Mouse (Mus musculus) myocyte (in vitro differentiated cells): ENCODE data around the gene Pcx.

ENCODE experiments used
- CEBPB ChIP-seq: IDR thresholded peaks from 2 replicates; pipeline ENCODE4 v1.6.1; 2011; ENCODE audit warnings: mild to moderate bottlenecking, moderate library complexity; ENCODE audit not compliant: poor library complexity, insufficient read depth, severe bottlenecking
- E2F4 ChIP-seq: IDR thresholded peaks from one replicate; pipeline ENCODE4 v1.6.1; 2011; ENCODE audit warnings: mild to moderate bottlenecking, control low read depth, moderate library complexity; ENCODE audit not compliant: insufficient read depth
- MAX ChIP-seq: IDR thresholded peaks from one replicate; pipeline ENCODE4 v1.6.1; 2011; ENCODE audit warnings: low read depth, mild to moderate bottlenecking, control low read depth
- MYOD1 ChIP-seq, 3 experiments: IDR thresholded peaks; one replicate each; pipeline ENCODE4 v1.6.1; 2011; ENCODE audit warnings: control low read depth in 2 of 3, low read depth in 2 of 3, mild to moderate bottlenecking in 2 of 3, moderate library complexity in 1 of 3; ENCODE audit not compliant: insufficient read length in 2 of 3, control insufficient read depth in 1 of 3
- MYOG ChIP-seq, 3 experiments: IDR thresholded peaks; one replicate each; pipeline ENCODE4 v1.6.1; 2011; ENCODE audit warnings: control low read depth in 2 of 3, low read depth in 2 of 3, mild to moderate bottlenecking in 2 of 3; ENCODE audit not compliant: insufficient read length in 2 of 3, control insufficient read depth in 1 of 3, insufficient read depth in 1 of 3
- POLR2A ChIP-seq: IDR thresholded peaks from one replicate; pipeline ENCODE4 v1.6.1; 2011; ENCODE audit warnings: low read depth, mild to moderate bottlenecking, control low read depth, moderate library complexity; ENCODE audit not compliant: insufficient read length
- POLR2AphosphoS2 ChIP-seq: IDR thresholded peaks from one replicate; pipeline ENCODE4 v1.6.1; 2011; ENCODE audit warnings: low read depth, control low read depth; ENCODE audit not compliant: insufficient read length
- REST ChIP-seq: IDR thresholded peaks from one replicate; pipeline ENCODE4 v1.6.1; 2011; ENCODE audit warnings: mild to moderate bottlenecking, control low read depth, moderate library complexity; ENCODE audit not compliant: insufficient read depth, insufficient read length
- SRF ChIP-seq: IDR thresholded peaks from one replicate; pipeline ENCODE4 v1.6.1; 2011; ENCODE audit warnings: low read depth; ENCODE audit not compliant: control insufficient read depth, insufficient read length
- TCF12 ChIP-seq: IDR thresholded peaks from one replicate; pipeline ENCODE4 v1.6.1; 2011; ENCODE audit warnings: mild to moderate bottlenecking, control low read depth; ENCODE audit not compliant: poor library complexity, insufficient read depth, severe bottlenecking
- USF1 ChIP-seq: IDR thresholded peaks from one replicate; pipeline ENCODE4 v1.6.1; 2011; ENCODE audit warnings: low read depth, mild to moderate bottlenecking, control low read depth, moderate library complexity

GRCm38 (mm10) chr19:4554248-4554647 is 44.0 kb downstream of the Pcx start:
- no peak for TF ChIP-seq TCF12
- no peak for TF ChIP-seq MYOG (IDR thresholded peaks at IDR 0.05; ENCODE audit: control insufficient read depth in 1 of 3, insufficient read depth in 1 of 3, insufficient read length in 2 of 3, low read depth in 2 of 3)
- TF ChIP-seq POLR2A = no peak
- TF ChIP-seq POLR2AphosphoS2 = no peak
- no peak for TF ChIP-seq REST
- no peak for TF ChIP-seq MAX
- no peak for TF ChIP-seq USF1
- no peak for TF ChIP-seq MYOD1 (IDR thresholded peaks at IDR 0.05; ENCODE audit: control insufficient read depth in 1 of 3, insufficient read length in 2 of 3, low read depth in 2 of 3)
- no peak for TF ChIP-seq E2F4
- no peak for TF ChIP-seq CEBPB
- no peak for TF ChIP-seq SRF
